Mouse (Mus musculus) heart, embryonic 14.5 days (tissue): ENCODE measurements at regions not wholly inside any gene's neighbourhood (a gene's known extent, or its start where the extent isn't known, plus 50 kb on each side); places are given as distances from the start of the nearest gene placed in this dataset.

Source experiments
- ATAC-seq: fragments of 200-750 bp; cut with Nextera tagmentation; 2 replicates; pipeline ENCODE4 v1.8.0; 2017; ENCODE audit warnings: low read depth, moderate TSS enrichment; ENCODE audit not compliant: insufficient number of reproducible peaks, insufficient read depth, low FRiP score
- H3K27ac ChIP-seq, 2 experiments: fragments of 200-500 bp in 1 of 2; fragments of 300-500 bp in 1 of 2; sonication (generic) in 1 of 2; replicated peaks in 1 of 2; 2 replicates each; pipeline ENCODE4 v1.5.1; 2012 to 2014; ENCODE audit warnings: low read depth in 2 of 2, low read length in 2 of 2, control low read depth in 1 of 2, mild to moderate bottlenecking in 1 of 2, mixed read lengths in 1 of 2; ENCODE audit not compliant: control insufficient read depth in 1 of 2, insufficient read depth in 1 of 2
- H3K27me3 ChIP-seq: fragments of 300-500 bp; sonication (generic); 2 replicates; pipeline ENCODE4 v1.6.1; 2014; ENCODE audit warnings: mild to moderate bottlenecking, low read length, control low read depth; ENCODE audit not compliant: control insufficient read depth, insufficient read depth
- H3K36me3 ChIP-seq: fragments of 300-500 bp; sonication (generic); 2 replicates; pipeline ENCODE4 v1.6.1; 2014; ENCODE audit warnings: mild to moderate bottlenecking, control low read depth, low read length, mixed read lengths; ENCODE audit not compliant: control insufficient read depth, insufficient read depth
- H3K4me1 ChIP-seq, 2 experiments: fragments of 200-500 bp in 1 of 2; fragments of 300-500 bp in 1 of 2; sonication (generic) in 1 of 2; 2 replicates each; pipeline ENCODE4 v1.6.1; 2012 to 2014; ENCODE audit warnings: low read length in 2 of 2, control low read depth in 1 of 2, mixed read lengths in 1 of 2; ENCODE audit not compliant: control insufficient read depth in 2 of 2, insufficient read depth in 2 of 2
- H3K4me2 ChIP-seq: fragments of 300-500 bp; sonication (generic); 2 replicates; pipeline ENCODE4 v1.6.1; 2014; ENCODE audit warnings: mild to moderate bottlenecking, low read length
- H3K4me3 ChIP-seq, 2 experiments: fragments of 200-500 bp in 1 of 2; fragments of 300-500 bp in 1 of 2; sonication (generic) in 1 of 2; 2 replicates each; pipeline ENCODE4 v1.5.1; 2012 to 2014; ENCODE audit warnings: low read length in 2 of 2, mild to moderate bottlenecking in 2 of 2, control low read depth in 1 of 2, low read depth in 1 of 2, moderate library complexity in 1 of 2; ENCODE audit not compliant: control insufficient read depth in 1 of 2, insufficient read depth in 1 of 2
- H3K9ac ChIP-seq: fragments of 300-500 bp; sonication (generic); 2 replicates; pipeline ENCODE4 v1.6.1; 2014; ENCODE audit warnings: mild to moderate bottlenecking, low read length
- H3K9me3 ChIP-seq: fragments of 300-500 bp; sonication (generic); 2 replicates; pipeline ENCODE4 v1.6.1; 2016; ENCODE audit warnings: low read length, control low read depth; ENCODE audit not compliant: control insufficient read depth
- WGBS: fragments of 180-500 bp; shearing (Covaris S2); extraction: QIAGEN DNeasy Blood & Tissue Kit; methylation state at CpG from one replicate; pipeline ENCODE4 v1.1.7; 2014; 5-methylcytosine and 5-hydroxymethylcytosine counted together

DNA sequence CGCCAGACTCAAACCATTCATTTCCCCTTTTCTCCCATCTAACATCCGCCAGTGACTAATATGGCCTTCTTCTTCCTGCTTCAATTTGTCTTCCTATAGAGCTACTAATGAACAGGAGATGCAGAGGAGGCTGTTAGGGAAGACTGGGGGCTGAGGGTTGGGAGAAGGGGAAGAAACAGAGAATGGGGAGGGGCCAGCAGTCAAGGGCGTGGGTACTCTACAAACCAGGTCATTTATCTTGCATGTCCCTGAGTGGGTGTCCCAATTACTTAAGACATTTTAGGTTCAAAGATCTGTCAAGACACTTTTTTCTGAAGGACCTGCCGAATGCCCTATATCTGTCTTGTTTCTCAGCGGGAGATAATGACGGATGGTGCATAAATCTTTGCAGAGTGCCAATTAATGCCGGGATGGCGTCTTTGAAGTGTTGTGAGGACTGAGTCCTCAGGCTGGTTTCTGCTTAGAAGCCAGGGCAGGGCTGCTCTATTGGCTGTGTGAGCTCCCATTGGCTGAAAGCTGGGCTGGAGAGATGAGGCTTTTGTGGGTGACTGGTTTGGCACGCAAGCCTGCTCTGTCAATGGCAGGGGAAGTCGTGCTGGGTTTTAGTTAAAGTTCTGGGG is 294.7 kb upstream of the Ppp2r3a start:
- Histone ChIP-seq H3K27me3 (no peaks in the 10 kb centered on the region), H3K4me1 (no peaks in the 10 kb centered on the region), H3K9ac (no peak overlapping the region), H3K9me3 (no peaks in the 10 kb centered on the region; the same call in 1 of the 2 replicates), H3K36me3 (no peaks in the 10 kb centered on the region), H3K27ac (no peak overlapping the region), H3K4me3 (no peak overlapping the region), H3K4me2 (no peak overlapping the region)
- ATAC-seq = no peak
- 65% methylated on average over 10 of the region's 10 CpGs for WGBS

DNA sequence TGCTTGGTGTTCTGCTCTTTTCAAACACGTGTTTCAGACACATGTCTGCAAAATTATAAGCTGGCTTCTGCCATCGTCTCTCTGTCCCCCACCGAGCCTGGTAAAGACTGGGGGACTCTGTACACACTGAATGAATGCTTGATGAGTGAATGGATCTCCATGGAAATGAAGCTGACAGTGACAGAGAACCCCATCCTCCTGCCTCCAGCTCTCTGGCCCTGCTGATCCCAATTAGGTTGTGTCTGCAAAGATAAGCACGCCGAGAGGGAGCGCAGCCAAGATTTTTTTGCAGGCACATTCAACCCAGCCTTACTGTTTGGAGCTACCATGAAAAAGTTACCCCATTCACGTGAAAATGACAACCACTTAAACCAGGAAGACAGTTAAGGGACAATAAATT is 266.5 kb upstream of the Ppp2r3a start:
- H3K36me3 ChIP-seq = no peaks in the 10 kb centered on the region
- no peak overlapping the region for H3K9ac ChIP-seq
- no peak overlapping the region for H3K4me2 ChIP-seq
- WGBS = 44% methylated on average over 7 of the region's 7 CpGs
- H3K4me1 ChIP-seq = no peaks in the 10 kb centered on the region
- ATAC-seq = no peak
- H3K4me3 ChIP-seq = no peak overlapping the region
- H3K27ac ChIP-seq = no peak overlapping the region
- no peaks in the 10 kb centered on the region for H3K27me3 ChIP-seq
- H3K9me3 ChIP-seq = no peaks in the 10 kb centered on the region

DNA sequence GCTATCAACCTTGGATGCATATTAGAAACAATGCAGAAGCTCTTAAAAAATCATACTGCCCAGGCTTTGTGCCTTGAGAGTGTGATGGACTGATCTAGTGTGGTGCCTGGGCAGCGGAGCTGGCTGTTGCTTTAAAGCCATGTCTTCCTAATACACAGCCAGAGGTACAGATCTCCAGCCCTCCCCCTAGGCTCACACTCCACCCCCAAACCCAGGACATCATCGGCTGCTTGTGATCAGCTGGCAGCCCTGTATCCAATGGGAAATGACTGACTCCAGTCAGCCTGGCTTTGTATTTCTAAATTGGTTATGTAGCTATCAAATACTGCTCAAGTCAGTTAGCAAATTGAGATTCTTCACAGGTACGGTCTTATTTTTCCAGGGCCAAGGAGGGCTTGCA is 259.2 kb upstream of the Ppp2r3a start:
- H3K4me2 ChIP-seq = no peak overlapping the region
- no peak for ATAC-seq
- H3K4me1 ChIP-seq = no peaks in the 10 kb centered on the region
- H3K9ac ChIP-seq = no peak overlapping the region
- no peaks in the 10 kb centered on the region for H3K36me3 ChIP-seq
- no peaks in the 10 kb centered on the region for H3K9me3 ChIP-seq
- no peak overlapping the region for H3K27ac ChIP-seq
- 72% methylated on average over 3 of the region's 3 CpGs for WGBS
- H3K4me3 ChIP-seq = no peak overlapping the region
- no peaks in the 10 kb centered on the region for H3K27me3 ChIP-seq

DNA sequence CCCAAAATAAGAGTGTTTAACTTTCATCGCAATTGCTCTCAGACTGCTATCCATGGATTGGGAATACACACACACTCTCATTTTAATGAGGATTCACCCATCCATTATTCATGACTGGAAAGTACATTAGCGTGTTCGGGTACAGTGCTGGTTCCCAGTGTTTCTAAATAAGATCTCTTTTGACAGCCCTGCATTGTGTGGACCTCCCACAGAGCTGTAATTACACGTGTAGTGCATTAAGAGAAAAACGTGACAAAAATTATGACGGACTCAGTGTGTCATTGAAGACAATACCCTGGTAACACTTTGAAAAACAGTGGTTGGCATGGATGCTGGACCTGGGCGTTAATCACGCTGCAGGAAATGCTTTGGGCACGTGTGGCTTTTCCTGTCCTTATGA is 257.6 kb upstream of the Ppp2r3a start:
- Histone ChIP-seq H3K9ac (no peak overlapping the region), H3K4me2 (no peak overlapping the region), H3K9me3 (no peaks in the 10 kb centered on the region), H3K36me3 (no peaks in the 10 kb centered on the region), H3K27me3 (no peaks in the 10 kb centered on the region), H3K4me3 (no peak overlapping the region), H3K27ac (no peak overlapping the region), H3K4me1 (no peaks in the 10 kb centered on the region)
- WGBS = 84% methylated on average over 9 of the region's 9 CpGs
- ATAC-seq = no peak

DNA sequence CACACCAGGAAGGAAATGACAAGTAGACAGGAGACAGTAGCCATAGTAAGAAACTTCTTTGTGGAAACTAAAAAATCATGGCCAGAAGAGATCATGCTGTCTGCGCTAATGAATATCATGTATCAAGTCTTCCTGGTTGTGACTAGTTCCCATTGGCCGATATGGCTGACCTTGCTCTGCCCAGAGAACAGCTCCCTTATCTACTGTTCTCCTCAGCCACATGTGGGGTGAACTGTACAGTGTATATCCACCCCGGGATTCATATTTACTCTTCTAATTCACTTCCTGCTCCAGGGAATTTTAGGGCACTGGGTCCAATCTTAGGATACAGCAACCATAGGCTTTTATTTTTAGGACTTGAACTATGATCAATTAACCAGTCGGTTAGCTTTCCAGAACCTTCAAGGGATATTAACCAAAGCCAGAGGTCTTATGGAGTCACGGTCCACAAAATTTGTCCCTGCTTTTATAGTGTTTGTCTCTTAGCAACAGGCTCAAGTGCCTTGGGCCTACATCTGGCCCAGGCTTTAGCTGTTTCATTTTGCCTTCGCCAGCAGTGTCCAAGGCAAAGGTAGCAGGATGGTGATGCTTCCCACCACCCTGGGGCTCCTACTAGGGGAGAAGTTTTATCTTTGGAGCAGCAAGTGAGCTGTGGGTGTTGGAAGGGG is 255.6 kb upstream of the Ppp2r3a start:
- no peak overlapping the region for H3K4me3 ChIP-seq
- no peaks in the 10 kb centered on the region for H3K4me1 ChIP-seq
- no peaks in the 10 kb centered on the region for H3K9me3 ChIP-seq
- H3K9ac ChIP-seq = no peak overlapping the region
- H3K4me2 ChIP-seq = no peak overlapping the region
- WGBS = 72% methylated on average over 6 of the region's 6 CpGs
- ATAC-seq = no peak
- no peaks in the 10 kb centered on the region for H3K27me3 ChIP-seq
- H3K36me3 ChIP-seq = no peaks in the 10 kb centered on the region
- H3K27ac ChIP-seq = no peak overlapping the region

DNA sequence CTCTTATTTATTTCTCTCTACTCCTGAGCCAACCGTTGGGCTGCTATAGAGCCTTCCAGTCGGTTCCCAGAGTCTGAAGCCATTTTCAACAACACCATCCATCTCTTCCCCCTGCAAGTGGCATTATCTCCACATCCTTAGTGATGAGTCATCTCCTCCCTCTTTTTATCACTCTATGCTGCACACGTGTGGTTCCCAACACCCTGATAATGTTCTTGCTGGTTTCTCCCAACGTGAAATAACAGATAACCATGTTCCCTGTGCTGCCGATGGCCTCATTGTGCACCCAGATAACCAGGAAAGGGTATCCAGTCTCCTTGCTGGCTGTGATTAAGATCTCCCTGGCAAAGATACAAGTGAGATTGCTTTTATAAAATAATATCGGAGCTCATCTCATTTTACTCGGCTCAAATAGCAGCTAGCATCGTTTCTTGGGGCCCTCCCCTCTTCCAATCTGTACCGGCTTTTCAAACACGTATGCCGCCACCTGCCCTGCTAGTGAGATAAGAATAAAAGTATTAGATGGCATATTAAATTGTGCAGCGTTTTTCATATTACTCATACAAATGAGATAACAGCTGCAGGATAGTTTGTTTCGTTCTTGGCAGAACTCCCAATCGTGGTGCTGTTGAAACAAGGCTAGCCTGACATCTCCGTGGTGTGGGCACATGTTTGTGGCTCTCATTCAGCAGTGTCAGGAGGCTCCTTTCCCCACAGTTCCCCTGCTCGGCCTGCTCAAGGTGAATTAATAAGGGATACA is 250.3 kb upstream of the Ppp2r3a start:
- 44% methylated on average over 16 of the region's 16 CpGs for WGBS
- Histone ChIP-seq H3K4me1 (no peaks in the 10 kb centered on the region), H3K9ac (no peak overlapping the region), H3K4me2 (no peak overlapping the region), H3K9me3 (no peaks in the 10 kb centered on the region), H3K4me3 (no peak overlapping the region), H3K36me3 (no peaks in the 10 kb centered on the region), H3K27ac (no peak overlapping the region), H3K27me3 (no peaks in the 10 kb centered on the region)
- no peak for ATAC-seq

DNA sequence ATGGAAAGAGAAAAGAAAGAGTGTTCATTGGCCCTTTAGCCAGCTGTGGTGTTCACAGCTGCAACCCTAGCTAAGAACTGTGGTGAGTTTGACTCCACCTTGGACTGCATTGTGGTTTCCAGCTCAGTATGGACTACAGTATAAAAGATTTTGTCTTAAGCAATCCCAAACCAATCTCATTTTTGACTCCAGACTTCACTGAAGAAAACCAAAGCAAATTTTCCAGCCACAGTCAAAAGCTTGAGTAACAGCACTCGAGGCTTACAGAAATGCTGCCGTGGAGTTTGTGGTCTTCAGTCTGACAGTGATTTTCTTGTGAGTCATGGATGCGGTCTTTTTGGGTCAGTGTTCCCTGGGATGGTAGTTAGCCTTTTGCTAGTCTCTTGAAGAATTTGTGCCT is 249.4 kb upstream of the Ppp2r3a start:
- 88% methylated on average over 3 of the region's 3 CpGs for WGBS
- Histone ChIP-seq H3K27me3 (no peaks in the 10 kb centered on the region), H3K36me3 (no peaks in the 10 kb centered on the region), H3K4me2 (no peak overlapping the region), H3K9me3 (no peaks in the 10 kb centered on the region), H3K9ac (no peak overlapping the region), H3K27ac (no peak overlapping the region), H3K4me1 (no peaks in the 10 kb centered on the region), H3K4me3 (no peak overlapping the region)
- no peak for ATAC-seq
